Mouse (Mus musculus) left cerebral cortex, postnatal 4 days (tissue): ENCODE data around the gene Wapl. TPM values are rescaled to one million over a fixed set of nuclear protein-coding genes. Genes with fewer than 3 reads are reported as not detected.

Source experiments
- DNase-seq: peaks from one replicate; pipeline ENCODE4 v3.0.0-alpha.2; 2022
- intact Hi-C: fragments of 180-260 bp; cut with DNase I; formaldehyde crosslinking; loops from one replicate; pipeline ENCODE4 v1.15.1; 2025
- total RNA-seq, 2 experiments: library from RNA; stranded (reverse); gene quantifications; 2 replicates each; pipeline ENCODE4 v1.2.3; 2021

Wapl gene
- total RNA-seq, 2 experiments from 2014 or later = 34.4 to 38.7 TPM

DNA sequence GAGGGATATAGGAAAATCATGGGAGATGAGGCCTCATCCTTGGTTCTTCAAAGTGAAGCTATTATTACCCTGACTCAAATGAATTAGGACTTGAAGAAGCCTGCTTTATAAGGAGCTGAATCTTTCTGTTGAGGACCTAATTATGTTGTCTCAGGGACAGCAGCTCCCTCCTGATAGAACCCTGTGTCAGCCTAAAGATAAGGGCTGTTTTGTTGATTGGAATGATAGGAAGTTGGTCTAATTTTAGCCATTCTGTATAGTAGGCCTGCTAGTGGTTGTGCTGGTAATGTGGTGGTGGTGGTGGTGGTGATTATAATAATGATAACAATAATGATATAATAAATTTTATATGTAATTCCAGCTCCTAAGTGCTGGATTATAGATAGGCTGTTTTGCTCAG, 11.3 kb downstream of the Wapl start:
- intact Hi-C loops = no loop called here
- no peak for DNase-seq

DNA sequence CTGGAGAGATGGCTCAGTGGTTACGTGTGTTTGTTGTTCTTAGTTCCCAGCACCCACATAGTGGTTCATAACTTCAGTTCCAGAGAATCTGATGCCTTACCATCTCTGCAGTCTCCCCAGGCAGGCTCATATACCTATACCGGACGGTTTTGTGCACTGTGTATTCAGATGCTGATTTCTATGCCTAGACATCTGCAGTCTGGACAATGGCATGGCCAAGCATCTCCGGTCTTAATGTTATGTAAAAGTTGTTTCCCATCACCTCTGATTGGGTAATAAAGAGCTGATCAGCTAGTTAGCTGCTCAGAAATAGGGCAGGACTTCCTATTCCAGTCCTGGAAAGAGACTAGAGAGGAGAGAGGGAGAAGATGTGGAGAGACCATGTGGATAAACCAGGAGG, 20.2 kb downstream of the Wapl start:
- no peak for DNase-seq
- intact Hi-C loops = no loop called here

DNA sequence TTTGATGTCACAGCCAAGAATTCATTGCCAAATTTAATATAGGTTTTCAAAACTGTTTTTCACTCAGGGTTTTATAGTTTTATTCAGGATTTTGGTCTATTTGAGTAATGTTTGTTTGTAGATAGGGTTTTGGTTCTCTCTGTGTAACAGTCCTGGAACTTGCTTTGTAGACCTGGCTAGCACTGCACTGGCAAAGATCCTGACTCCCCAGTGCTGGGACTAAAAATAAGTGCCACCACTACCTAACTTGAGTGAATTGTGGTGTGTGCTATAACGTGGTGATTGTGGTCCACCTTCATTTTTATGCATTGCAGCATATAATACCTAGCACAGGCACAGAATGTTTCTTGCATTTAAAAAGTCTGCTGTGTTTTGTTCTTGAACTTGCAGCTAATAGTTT, 23.6 kb downstream of the Wapl start:
- no peak for DNase-seq
- intact Hi-C loops = no loop called here

DNA sequence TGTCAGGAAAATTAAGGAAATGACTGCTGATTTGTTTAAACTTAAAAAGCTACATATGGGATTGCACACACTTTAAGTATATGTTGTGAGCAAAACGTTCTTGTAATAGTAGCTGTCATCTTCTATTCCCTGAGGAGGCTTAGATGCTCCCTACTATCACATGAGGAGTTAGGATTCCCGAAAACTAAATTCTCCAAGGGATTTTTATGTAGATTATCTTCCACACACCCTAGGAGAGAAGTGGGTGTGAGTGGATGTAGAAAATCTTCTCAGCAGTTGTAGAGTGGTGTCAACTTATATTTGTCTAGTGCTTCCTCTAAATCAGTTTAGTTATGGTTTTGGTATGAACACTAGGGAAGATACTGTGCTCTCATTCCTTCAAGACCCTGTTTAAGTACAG, 36.5 kb downstream of the Wapl start:
- intact Hi-C loops = no loop called here

DNA sequence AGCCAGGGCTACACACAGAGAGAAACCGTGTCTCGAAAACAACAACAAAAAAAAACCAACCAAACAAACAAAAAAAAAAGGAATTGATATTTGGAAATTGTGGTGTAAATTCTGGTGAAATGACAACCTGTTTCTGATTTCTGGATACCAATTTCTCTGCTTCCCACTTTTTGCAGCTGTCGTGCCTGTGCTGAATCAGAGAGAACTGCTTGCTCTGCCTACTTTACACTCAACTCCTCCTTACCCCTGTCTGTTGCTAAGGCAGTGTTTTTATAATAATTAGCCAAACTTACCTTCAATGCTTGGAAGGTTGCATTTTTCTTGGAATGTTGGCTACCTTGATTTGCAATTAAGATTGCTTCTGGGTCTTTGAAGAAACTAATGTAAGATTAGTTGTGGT, 38.3 kb downstream of the Wapl start:
- intact Hi-C loops = no loop called here
- no peak for DNase-seq

More for the DNA sequence above, 36.5 kb downstream of the Wapl start:
- no peak for DNase-seq

DNA sequence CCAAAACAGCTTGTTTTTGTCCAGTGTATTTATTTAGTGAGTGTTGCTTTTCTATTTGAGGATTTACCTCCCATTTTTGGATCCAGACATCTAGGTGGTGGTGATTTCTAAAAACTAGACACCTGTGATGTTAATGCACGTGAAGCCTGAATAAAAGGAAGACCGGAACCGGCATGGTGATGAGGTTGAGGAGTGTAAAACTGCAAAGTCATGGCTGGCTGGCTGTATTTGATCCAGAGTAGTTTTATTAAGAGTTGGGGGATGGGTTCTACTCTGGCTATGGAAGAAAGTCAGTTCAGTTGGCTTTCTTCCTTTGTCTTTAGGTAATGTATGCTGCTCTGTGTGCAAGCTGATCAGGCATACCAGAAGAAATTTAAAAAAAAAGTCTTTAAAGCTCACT, 39.1 kb downstream of the Wapl start:
- intact Hi-C loops = no loop called here

DNA sequence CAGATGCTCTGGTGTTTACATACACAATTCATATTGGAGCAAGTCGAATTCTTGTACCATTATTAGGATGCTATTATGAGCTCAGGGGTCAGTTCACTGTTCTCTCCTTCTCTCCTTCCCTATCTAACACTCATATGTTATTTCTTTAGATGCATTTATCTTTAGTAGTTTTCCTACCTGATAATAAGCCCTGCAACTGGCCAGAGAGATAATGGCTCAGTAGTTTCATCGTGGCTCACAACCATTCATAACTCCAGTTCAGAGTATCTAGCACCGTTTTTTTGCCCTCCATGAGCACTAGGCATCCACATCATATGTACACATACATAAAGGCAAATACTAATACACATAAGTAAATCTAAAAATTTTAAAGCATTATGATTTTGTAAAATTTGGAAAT, 44.4 kb downstream of the Wapl start:
- DNase-seq = no peak
- intact Hi-C loops = no loop called here

More for the DNA sequence above, 39.1 kb downstream of the Wapl start:
- no peak for DNase-seq

DNA sequence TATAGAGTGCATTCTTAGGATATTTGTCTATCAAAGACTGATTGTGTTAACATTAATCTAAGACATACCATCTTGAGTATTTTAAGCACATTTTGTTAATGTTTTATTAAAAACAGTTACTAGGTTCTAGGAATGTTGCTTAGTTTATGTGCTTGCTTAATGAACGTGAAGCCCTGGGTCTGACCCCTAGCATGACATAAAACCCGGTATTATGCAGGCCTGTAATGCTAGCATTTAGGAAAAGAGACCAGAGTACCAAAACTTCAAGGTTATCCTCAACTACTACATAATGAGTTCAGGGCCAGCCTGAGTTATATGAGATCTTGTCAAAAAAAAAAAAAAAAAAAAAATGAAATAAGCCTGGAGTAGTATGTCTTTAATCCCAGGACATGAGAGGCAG, 54.0 kb downstream of the Wapl start:
- intact Hi-C loops = no loop called here
- DNase-seq = no peak

DNA sequence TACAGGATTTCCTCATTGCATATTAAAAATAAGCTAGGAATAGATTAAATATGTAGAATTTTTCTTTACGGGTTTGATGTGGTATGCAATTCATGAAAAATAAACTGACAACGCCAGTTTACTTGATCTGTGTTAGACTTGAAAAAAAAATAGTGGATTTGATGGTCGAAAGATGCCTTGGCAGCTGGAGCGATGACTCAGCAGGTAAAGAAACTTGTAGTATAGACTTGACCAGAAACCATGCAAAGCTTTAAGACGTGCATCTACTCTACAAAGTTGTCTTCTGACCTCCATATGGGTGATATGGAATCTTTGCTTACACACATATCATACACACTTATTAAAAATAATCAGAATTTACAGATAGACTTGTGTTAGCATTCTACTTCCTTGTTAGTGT, 61.7 kb downstream of the Wapl start:
- no peak for DNase-seq
- intact Hi-C loops = no loop called here

DNA sequence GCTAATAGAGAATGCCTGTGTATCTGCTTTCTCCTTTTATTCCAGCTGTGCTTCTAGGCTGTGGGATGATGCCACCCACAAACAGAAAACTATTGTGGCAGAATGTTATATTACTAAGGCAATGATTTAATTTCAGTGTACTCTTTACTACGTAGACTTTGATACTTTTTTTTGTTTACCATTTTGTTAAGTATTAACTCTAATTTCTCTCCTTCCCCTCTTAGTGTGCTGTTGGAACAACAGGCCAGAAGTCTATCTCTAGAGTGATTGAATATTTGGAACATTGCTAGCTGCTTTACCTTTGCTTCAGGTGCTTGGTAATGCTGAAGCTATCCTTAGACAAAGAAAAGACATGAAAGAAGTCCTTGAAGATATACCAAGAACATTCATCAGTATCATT, 71.7 kb downstream of the Wapl start:
- no peak for DNase-seq
- intact Hi-C loops = no loop called here

DNA sequence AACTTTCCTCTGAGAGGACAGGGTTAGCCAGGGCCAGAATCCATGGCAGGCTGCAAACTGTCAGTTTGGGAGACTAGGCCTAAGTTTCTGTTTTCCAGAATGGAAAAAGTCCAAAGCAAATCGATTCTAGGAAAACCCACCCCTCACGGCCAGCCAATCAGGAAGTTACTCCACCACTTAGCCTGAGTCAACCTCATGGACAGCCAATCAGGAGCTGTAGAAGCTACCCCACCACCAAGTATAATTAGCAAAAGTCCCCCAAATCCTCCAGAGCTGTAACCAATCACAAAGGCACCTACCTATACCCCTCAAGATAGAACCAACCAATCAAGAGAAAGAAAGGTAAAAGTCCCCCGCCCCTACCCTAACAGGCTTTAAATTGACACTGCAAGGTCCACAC, 82.0 kb downstream of the Wapl start:
- intact Hi-C loops = no loop called here
- no peak for DNase-seq

DNA sequence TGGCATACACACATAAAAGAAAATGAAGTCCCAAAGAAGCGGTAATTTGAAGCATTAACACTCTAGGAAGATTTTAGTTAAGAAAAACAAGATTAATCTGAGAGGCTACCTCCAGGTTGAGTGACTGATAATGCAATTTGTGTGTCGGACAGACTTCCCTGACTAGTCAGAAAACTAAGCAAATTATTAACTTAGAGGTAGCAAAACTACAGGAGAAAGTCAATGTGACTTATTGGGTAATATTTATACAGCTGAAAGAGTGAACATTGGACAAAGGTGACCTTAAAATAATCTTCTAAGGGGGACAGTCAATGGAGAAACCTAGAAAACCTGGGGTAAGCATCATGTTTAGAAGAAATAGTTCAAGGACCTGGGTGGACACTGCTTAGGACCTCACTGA, 86.2 kb downstream of the Wapl start:
- intact Hi-C loops = no loop called here
- no peak for DNase-seq

DNA sequence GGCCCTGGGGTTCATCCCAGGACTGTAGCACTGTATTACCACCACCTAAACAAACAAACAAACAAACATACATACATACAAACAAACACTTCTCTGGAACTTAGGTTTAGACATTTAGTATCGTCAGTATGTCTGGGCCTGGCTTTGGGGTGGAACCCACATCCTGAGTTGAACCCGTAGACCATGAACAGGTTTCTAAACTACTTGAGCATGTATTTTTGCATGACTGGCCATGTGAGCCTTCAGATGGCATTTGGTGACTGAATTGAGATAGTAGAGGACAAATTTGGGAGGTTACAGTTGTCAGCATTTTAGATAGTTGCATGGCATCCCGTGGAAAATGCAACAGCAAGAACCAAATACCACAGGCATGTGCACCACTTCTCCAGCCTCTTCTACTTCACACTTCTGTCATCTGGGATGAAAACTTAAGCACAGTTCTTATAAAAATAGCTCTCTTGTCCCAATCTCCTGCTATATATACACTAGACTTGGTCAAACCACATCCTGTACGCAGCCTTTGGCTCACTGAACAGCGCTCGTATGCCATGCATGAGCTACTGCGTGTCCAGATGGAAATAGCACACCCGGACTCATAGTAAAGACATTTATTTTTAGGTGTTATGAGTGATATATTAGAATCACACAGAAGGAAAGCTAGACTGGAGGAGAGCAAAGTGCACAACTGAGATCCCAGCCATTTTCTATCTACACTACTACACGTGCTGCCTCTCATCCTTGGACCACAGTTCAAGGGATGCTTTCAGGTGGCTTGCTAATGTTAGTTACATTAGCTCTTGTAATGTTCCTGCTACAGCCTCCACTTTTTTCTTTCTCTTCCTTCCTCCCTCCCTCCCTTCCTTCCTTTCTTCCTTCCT, 87.6 kb downstream of the Wapl start:
- no peak for DNase-seq
- intact Hi-C loops = no loop called here

DNA sequence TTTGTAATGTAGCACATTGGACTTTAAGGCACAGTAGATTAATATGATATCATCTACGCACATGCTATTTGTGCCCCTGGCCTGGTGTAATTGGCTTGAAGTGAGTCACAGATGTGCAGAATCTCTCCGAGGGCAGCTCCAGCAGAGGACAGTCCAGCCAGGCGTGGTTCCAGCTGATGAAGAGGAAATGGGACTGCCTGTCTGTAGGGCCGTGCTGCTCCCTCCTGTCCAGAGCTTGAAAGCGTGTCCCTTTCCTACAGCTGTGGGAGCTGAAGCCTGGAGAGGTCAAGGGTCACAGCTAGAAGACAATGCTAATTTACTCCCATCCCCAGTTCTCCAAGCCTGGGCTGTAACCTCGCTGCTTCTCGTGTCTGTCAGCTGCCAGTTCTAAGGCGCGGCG, 89.0 kb downstream of the Wapl start:
- intact Hi-C loops = no loop called here
- no peak for DNase-seq

DNA sequence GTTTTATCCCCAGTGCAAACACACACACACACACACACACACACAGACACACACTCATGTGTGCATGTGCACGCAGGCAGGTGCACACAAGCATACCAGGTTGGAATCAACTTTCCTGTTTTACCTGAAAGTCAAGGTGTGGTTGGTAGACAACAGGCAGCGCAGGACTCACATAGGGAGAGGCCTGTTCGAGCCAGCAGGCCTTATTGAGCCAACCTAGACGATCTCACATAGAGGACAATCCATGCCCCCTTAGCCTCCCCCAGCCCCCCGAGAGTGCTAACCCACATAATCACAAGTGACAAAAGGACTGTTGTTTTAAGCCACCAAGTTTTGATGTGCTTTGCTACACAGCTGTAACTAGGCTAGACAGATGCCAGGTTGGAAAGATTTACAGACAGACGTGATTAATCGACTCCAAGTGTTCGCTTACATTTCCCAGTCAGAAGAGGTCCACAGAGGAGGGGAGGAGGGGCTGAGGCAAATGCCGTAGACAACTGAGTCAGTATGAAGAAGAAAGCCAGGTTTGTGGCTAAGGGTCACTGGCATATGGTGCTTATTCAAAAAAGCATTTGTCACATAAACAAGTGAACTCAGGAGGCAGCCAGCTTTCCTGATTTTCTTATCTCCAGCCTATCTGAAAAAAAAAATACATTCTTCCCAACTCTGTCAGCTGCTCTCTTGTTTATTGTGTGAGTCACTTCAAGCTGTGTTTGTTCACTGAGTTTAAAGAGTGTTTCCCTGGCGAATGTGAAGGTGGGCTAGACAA, 90.2 kb downstream of the Wapl start:
- intact Hi-C loops = no loop called here
- DNase-seq = no peak

DNA sequence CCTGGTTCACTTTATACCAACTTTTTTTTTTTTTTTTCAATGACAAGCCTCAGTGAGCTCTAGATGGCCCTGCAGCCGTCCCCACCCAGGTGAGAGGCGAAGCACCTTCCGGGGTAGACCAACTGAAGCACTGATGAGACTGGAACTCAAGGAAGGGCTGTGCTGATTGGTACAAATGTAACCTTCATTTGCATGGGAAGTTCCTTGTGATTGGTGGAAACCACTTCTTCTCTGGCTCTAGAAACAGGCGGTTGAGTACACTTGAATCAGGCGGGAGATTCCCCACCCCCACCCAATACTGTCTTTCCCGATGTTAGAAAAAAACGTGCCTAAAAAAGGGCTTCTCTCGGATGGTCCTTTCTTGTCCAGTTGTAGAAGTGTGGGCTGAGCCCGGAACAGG, 91.2 kb downstream of the Wapl start:
- intact Hi-C loops = no loop called here
- no peak for DNase-seq

DNA sequence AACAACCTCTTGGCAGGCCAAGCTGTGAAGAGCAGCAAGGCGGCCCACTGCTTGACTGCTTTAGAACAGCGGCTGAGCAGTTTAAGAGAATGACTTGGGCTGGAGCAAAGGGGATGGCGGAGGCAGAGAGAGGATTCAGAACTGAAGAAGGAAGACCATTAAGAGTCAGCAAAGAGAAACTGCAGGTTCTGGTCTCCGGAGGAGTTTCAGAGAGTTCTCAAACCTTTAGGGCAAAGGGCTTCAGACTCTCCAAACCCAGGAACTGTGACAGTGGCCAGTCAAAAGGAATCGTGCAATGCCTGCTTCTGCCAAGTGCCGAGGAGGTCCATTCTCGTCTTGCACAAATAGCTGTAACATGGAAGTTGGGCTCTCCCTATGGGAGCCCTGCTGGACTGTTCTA, 91.7 kb downstream of the Wapl start:
- intact Hi-C loops = no loop called here
- DNase-seq = no peak

DNA sequence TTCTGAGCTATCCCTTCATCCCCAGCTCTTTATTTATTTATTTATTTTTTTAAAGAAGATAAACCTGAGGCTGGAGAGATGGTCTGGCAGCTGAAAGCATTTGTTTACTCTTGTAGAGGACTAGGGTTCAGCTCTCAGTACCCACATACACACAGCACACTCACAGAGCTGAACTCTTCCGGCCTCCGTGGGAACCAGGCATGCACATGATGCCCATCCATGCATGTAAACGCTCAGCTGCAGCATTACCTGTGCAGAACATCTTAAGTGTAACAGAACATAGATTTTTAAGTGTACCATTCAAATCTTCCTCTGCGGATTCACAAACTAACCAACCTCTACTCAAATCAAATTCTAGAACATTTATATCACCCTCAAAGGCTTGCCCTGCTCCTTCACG, 92.5 kb downstream of the Wapl start:
- no peak for DNase-seq
- intact Hi-C loops = no loop called here

DNA sequence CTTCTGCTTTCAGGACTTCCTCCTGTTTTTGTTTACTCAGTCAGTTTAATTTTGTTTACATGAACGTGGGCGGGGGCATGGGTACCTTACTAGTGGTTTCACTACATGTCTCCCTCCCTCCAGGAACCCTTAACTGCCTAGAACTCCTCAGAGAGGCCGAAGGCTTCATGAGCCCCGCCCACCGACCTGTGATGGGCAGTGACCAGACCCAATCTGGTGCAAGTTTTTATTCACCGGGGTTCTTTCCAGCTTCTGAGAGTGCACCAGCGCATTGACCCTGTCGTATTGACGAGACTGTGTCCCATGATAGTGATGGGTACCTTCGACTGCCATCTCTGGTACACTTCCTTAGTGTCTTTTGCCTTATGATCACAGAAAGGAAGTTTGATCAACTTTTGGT, 94.6 kb downstream of the Wapl start:
- DNase-seq = peak; percentile 63
- intact Hi-C loops = no loop called here

DNA sequence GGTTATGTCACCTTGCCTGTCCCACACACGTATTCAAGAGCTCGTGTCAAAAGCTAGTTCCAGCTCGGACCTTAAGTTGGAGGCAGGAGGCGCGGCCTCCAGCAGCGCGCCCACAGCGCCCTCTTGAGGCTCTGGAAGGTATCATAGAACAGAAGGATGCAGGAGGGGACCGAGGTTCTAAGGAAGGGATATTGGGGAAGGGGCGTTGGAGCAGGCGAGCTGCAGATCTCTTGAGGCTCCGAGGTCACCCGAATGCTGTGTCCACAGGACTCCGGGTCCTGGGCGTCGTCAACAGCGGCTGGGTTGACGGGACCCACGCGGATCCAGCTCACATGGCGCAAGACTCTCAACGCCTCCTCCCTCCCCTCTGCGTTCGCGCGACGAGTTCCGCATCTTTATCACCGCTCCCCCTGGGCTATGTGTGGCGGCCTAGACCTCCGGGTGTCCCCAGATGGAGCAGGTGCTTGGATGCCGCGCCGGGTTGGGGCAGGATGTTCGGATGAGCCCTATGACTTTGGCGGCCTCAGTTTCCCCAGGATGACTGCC, 95.4 kb downstream of the Wapl start:
- intact Hi-C loops = no loop called here
- DNase-seq = peak; percentile 65

DNA sequence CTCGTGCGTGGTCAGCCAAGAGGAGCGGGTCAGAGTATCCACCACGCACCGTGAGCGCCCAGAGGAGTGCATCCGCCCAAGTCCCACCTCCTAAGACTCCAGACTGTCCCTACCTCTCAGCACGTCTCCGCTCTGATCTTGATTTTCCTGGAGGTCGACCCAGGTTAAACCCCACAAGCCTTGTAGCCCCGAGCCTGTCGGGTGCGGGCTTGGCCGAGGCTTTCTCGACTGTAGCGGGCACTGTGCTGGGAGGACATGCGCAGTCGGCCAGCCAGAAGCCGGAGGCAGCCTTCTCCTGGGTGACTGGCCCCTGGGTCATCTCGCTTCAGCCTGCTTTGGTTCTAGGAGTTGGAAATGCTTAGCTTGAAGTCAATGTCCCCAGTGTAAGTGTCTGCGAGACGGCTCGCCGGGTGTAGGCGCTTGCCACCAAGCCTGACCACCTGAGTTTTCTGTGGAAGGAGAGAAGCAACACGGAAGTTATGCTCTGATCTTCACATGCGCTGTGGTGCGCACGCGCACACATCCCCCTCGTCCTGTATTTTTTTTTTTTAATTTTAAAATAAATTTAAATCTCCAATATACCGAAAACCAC, 95.9 kb downstream of the Wapl start:
- peak; percentile 29 for DNase-seq
- intact Hi-C loops = no loop called here

DNA sequence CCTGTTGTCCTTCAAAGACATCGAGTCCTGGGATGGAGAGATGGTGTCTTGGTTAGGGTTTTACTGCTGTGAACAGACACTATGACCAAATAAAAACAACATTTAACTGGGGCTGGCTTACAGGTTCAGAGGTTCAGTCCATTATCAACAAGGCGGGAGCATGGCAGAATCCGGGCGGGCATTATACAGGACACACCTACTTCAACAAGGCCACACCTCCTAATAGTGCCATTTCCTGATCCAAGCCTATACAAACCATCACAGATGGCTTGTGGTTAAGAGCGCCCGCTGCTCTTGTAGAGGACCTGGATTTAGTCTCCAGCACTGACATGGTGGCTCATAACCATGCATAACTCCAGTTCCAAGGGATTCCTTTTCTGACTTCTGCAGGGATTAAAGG, 96.7 kb downstream of the Wapl start:
- intact Hi-C loops = no loop called here
- DNase-seq = no peak
